Mouse (Mus musculus) forebrain, embryonic 15.5 days (tissue): ENCODE measurements at regions not wholly inside any gene's neighbourhood (a gene's known extent, or its start where the extent isn't known, plus 50 kb on each side); places are given as distances from the start of the nearest gene placed in this dataset.

Experiments used
- ATAC-seq: fragments of 200-750 bp; cut with Nextera tagmentation; replicated peaks from 2 replicates; pipeline ENCODE4 v1.8.0; 2017; ENCODE audit warnings: mild to moderate bottlenecking, moderate TSS enrichment, moderate library complexity
- H3K27ac ChIP-seq: fragments of 300-500 bp; sonication (generic); replicated peaks from 2 replicates; pipeline ENCODE4 v1.5.1; 2015; ENCODE audit warnings: mild to moderate bottlenecking, inconsistent platforms
- H3K27me3 ChIP-seq: fragments of 300-500 bp; sonication (generic); 2 replicates; pipeline ENCODE4 v1.6.1; 2015; ENCODE audit warnings: inconsistent platforms
- H3K36me3 ChIP-seq: fragments of 300-500 bp; sonication (generic); 2 replicates; pipeline ENCODE4 v1.6.1; 2015; ENCODE audit warnings: mild to moderate bottlenecking, inconsistent platforms
- H3K4me1 ChIP-seq: fragments of 300-500 bp; sonication (generic); 2 replicates; pipeline ENCODE4 v1.6.1; 2015; ENCODE audit warnings: inconsistent platforms
- H3K4me2 ChIP-seq: fragments of 300-500 bp; sonication (generic); replicated peaks from 2 replicates; pipeline ENCODE4 v1.6.1; 2015; ENCODE audit warnings: mild to moderate bottlenecking, inconsistent platforms
- H3K4me3 ChIP-seq: fragments of 300-500 bp; sonication (generic); 2 replicates; pipeline ENCODE4 v1.5.1; 2015; ENCODE audit warnings: mild to moderate bottlenecking, inconsistent platforms
- H3K9ac ChIP-seq: fragments of 300-500 bp; sonication (generic); replicated peaks from 2 replicates; pipeline ENCODE4 v1.6.1; 2015; ENCODE audit warnings: mild to moderate bottlenecking, inconsistent platforms
- H3K9me3 ChIP-seq: fragments of 300-500 bp; sonication (generic); 2 replicates; pipeline ENCODE4 v1.6.1; 2016; ENCODE audit warnings: inconsistent platforms
- WGBS: fragments of 180-500 bp; shearing (Covaris S2); methylation state at CpG from one replicate; pipeline ENCODE4 v1.1.7; 2015; ENCODE audit warnings: mixed read lengths; 5-methylcytosine and 5-hydroxymethylcytosine counted together

- 54% methylated on average over 13 of the region's 17 CpGs for WGBS
- no peaks in the 10 kb centered on the region for H3K4me1 ChIP-seq
- no peaks in the 10 kb centered on the region for H3K9me3 ChIP-seq
- H3K27me3 ChIP-seq: no peaks in the 10 kb centered on the region
- H3K4me2 ChIP-seq: no peak overlapping the region
- no peak for ATAC-seq
- no peaks in the 10 kb centered on the region for H3K36me3 ChIP-seq
- no peak overlapping the region for H3K9ac ChIP-seq
- no peak overlapping the region for H3K27ac ChIP-seq
- no peak overlapping the region for H3K4me3 ChIP-seq
Observed at GRCm38 (mm10) chr5:116350761-116351160, 62.0 kb upstream of the Ccdc60 start.

GRCm38 (mm10) chr5:116342203-116342928 lies 53.6 kb upstream of the Ccdc60 start:
- Histone ChIP-seq H3K9ac (no peak overlapping the region), H3K4me1 (no peaks in the 10 kb centered on the region; the same call in 1 of the 2 replicates), H3K4me3 (no peak overlapping the region), H3K9me3 (no peaks in the 10 kb centered on the region), H3K27ac (no peak overlapping the region), H3K4me2 (0 out of 2 replicates have a peak overlapping the region, but pooled peaks have one; percentile 8), H3K36me3 (no peaks in the 10 kb centered on the region), H3K27me3 (0 out of 2 replicates have a peak, but pooled peaks cover 3% of the 10 kb centered on the region)
- no peak for ATAC-seq
- WGBS: 8% methylated on average over 14 of the region's 14 CpGs

- no peak overlapping the region for H3K4me3 ChIP-seq
- no peak for ATAC-seq
- no peak overlapping the region for H3K4me2 ChIP-seq
- peaks cover 7% of the 10 kb centered on the region for H3K4me1 ChIP-seq
- H3K27me3 ChIP-seq: 0 out of 2 replicates have a peak, but pooled peaks cover 3% of the 10 kb centered on the region
- H3K36me3 ChIP-seq: no peaks in the 10 kb centered on the region
- H3K9me3 ChIP-seq: no peaks in the 10 kb centered on the region
- no peak overlapping the region for H3K27ac ChIP-seq
- no peak overlapping the region for H3K9ac ChIP-seq
- 80% methylated on average over 8 of the region's 8 CpGs for WGBS
Observed at GRCm38 (mm10) chr5:116339501-116339900, 50.7 kb upstream of the Ccdc60 start.
